Mouse (Mus musculus) heart, postnatal 4 days (tissue): Measurements from ENCODE around the gene Fmnl3. TPM values are rescaled to one million over a fixed set of nuclear protein-coding genes. Genes with fewer than 3 reads are reported as not detected.
"Not testable (repeated sequence)": the region's sequence is repeated elsewhere in the genome, so short reads cannot be mapped to it uniquely, and the experiment has no call there.

Experiments used
- DNase-seq: peaks from one replicate; pipeline ENCODE4 v3.0.0; 2021
- total RNA-seq, 2 experiments: library from RNA; stranded (reverse); gene quantifications; 2 replicates each; pipeline ENCODE4 v1.2.3; 2021

Fmnl3 gene
- total RNA-seq, 2 experiments from 2014 or later: 42.6 to 44.4 TPM

GRCm38 (mm10) chr15:99387976-99388375 is 17.7 kb upstream of the Fmnl3 start:
- DNase-seq: no peak

GRCm38 (mm10) chr15:99386796-99387195 is 16.5 kb upstream of the Fmnl3 start:
- DNase-seq: no peak

GRCm38 (mm10) chr15:99386110-99386509 is 15.8 kb upstream of the Fmnl3 start:
- DNase-seq: not testable (repeated sequence)

GRCm38 (mm10) chr15:99384071-99384470 is 13.8 kb upstream of the Fmnl3 start:
- DNase-seq: no peak

GRCm38 (mm10) chr15:99382893-99383292 is 12.6 kb upstream of the Fmnl3 start:
- DNase-seq: no peak

GRCm38 (mm10) chr15:99376240-99376639 is 6.0 kb upstream of the Fmnl3 start:
- DNase-seq: no peak

GRCm38 (mm10) chr15:99375581-99375980 is 5.3 kb upstream of the Fmnl3 start:
- no peak for DNase-seq

- no peak for DNase-seq
Observed at GRCm38 (mm10) chr15:99375036-99375435, 4.8 kb upstream of the Fmnl3 start.

- DNase-seq: no peak
Observed at GRCm38 (mm10) chr15:99372761-99373160, 2.5 kb upstream of the Fmnl3 start.

- no peak for DNase-seq
Observed at GRCm38 (mm10) chr15:99371526-99372340, 1.5 kb upstream of the Fmnl3 start.

- peak; percentile 67 for DNase-seq
Observed at GRCm38 (mm10) chr15:99369391-99370171, 701 bp downstream of the Fmnl3 start.

GRCm38 (mm10) chr15:99368583-99369266 is 1.6 kb downstream of the Fmnl3 start:
- no peak for DNase-seq

- no peak for DNase-seq
Observed at GRCm38 (mm10) chr15:99364921-99365320, 5.4 kb downstream of the Fmnl3 start.

GRCm38 (mm10) chr15:99364022-99364530 is 6.2 kb downstream of the Fmnl3 start:
- no peak for DNase-seq

- no peak for DNase-seq
Observed at GRCm38 (mm10) chr15:99358952-99359351, 11.3 kb downstream of the Fmnl3 start.

GRCm38 (mm10) chr15:99356462-99356861 is 13.8 kb downstream of the Fmnl3 start:
- DNase-seq: no peak

GRCm38 (mm10) chr15:99355660-99356059 is 14.6 kb downstream of the Fmnl3 start:
- no peak for DNase-seq

- no peak for DNase-seq
Observed at GRCm38 (mm10) chr15:99352306-99352705, 18.0 kb downstream of the Fmnl3 start.

GRCm38 (mm10) chr15:99351610-99352009 is 18.7 kb downstream of the Fmnl3 start:
- no peak for DNase-seq

GRCm38 (mm10) chr15:99344961-99345360 is 25.3 kb downstream of the Fmnl3 start:
- no peak for DNase-seq

GRCm38 (mm10) chr15:99344148-99344870 is 26.0 kb downstream of the Fmnl3 start:
- DNase-seq: peak; percentile 51
